Mouse (Mus musculus) erythroblast, embryonic 14.5 days (primary cell): Measurements from ENCODE around the gene Efhd1.

Source experiments
- GATA1 ChIP-seq: IDR thresholded peaks from 2 replicates; pipeline ENCODE4 v1.6.1; 2012; ENCODE audit warnings: low read length, inconsistent platforms, mixed read lengths
- TAL1 ChIP-seq: IDR thresholded peaks from 3 replicates; pipeline ENCODE4 v1.6.1; 2012; ENCODE audit warnings: low read length, inconsistent platforms, mixed read lengths

DNA sequence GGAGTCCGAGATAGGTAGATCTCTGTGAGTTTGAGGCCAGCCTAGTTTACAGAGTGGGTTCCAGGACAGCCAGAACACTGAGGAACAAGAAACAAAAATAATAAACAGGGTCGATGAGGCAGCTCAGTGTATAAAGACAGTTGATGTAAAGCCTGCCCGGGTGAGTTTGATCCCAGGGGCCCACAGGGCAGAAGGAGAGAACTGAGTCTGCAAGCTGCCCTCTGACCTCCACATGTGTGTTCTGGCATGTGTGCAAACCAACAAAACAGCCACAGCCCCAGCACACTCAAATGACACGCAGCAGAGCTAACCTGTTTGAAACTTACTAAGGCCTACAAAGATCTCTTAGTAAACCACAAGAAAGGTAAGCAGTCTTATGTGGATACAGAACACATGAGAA lies 30.8 kb downstream of the Efhd1 start:
- TF ChIP-seq GATA1 (no peak), TAL1 (no peak)
